Mouse (Mus musculus) embryo, embryonic 10.5 days (tissue): ENCODE data around the gene Tuba3a.

ENCODE experiments used
- DNase-seq: peaks from one replicate; pipeline ENCODE4 v3.0.0-alpha.2; 2015; ENCODE audit warnings: low spot score

Gene Tuba3a

GRCm38 (mm10) chr6:125266091-125266490, 19.8 kb downstream of the Tuba3a start:
- DNase-seq, result no peak

- DNase-seq, result no peak
Measured at GRCm38 (mm10) chr6:125265239-125265638, 20.6 kb downstream of the Tuba3a start.

GRCm38 (mm10) chr6:125264219-125264618, 21.6 kb downstream of the Tuba3a start:
- no peak for DNase-seq

DNA sequence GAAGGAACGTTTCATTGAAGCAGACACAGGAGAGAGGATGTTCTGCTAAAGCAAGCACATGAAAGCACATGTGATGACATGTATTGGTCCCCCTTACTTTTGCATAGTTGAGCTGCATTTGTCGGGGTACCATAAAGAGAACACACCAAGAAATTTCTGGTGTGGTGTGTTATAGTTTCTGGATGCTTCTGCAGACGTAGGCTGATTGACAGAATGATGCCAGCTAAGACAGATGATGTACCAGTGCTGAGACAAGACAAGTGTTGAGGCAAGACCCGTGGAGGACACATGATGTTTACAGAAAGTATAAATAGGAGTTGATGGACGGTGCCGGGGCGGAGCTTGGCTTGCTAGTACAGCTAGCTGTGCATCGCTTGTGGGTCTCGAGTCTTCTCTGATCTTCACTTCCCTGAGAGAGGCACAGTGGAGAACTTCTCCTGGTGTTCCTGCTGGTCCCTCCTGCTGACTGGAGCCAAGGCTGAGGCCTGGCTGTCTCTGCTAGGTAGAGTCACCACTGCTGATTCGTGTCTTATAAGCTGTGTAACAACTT, 25.8 kb downstream of the Tuba3a start:
- no peak for DNase-seq

DNA sequence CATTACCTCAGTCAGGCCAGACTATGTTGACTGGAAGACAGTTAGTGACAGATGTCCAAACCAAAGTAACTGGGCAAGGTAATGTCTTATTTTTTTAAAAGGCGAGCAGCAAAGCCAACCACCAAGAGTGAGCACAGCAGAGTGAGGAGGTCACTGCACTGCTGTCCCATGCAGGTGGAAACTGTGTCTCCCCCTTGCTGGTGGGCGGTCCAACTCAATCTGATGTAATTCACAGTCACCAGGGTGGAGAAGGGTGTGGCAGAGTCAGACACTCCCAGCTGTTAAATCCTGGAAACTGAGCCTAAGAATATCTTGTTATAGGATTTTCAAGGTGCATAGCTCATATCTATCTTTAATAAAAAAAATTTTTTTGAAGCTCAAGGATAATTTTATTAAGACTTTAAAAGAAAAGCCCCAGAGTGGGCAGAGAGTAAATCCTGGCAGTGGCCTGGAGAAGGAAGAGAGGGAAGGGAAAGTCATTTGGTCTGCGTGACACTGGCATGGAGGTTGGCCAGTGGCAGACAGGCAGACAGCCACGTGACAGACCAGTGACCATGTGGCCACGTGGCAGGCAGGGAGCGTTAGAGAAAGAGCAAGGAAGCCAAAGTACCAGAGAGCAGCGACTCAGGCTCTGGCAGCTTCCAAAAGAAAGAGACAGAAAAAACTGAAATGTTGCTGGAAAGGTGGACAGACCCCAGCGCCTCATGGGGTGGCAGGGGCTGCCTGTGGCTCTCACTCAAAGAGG, 29.4 kb downstream of the Tuba3a start:
- DNase-seq, result no peak

GRCm38 (mm10) chr6:125255516-125256044, 30.3 kb downstream of the Tuba3a start:
- DNase-seq, result no peak

- no peak for DNase-seq
Measured at GRCm38 (mm10) chr6:125253863-125254715, 31.8 kb downstream of the Tuba3a start.

GRCm38 (mm10) chr6:125252711-125253110, 33.1 kb downstream of the Tuba3a start:
- DNase-seq, result no peak

DNA sequence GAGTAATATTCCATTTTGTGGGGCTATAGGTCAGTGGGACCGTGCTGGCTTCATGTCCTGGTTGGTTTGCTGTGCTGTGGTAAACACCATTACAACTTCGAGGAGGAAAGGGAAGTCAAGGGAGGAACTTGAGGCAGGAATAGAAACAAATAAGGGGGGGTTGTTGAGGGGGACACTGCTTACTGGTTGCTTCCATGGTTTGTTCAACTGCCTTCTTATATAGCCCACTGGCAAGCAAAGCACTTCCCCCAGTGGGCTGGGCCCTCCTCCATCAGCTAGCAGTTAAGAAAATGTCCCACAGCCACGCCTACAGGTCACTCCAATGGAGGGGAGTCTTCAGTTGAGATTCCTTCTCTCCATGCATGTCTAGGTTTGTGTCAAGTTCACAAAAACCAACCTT, 33.6 kb downstream of the Tuba3a start:
- DNase-seq, result no peak

GRCm38 (mm10) chr6:125244551-125244950, 41.3 kb downstream of the Tuba3a start:
- DNase-seq, result no peak

GRCm38 (mm10) chr6:125241566-125241965, 44.3 kb downstream of the Tuba3a start:
- DNase-seq, result no peak

- DNase-seq, result no peak
Measured at GRCm38 (mm10) chr6:125240617-125241016, 45.2 kb downstream of the Tuba3a start.

- DNase-seq, result no peak
Measured at GRCm38 (mm10) chr6:125239547-125239946, 46.3 kb downstream of the Tuba3a start.

DNA sequence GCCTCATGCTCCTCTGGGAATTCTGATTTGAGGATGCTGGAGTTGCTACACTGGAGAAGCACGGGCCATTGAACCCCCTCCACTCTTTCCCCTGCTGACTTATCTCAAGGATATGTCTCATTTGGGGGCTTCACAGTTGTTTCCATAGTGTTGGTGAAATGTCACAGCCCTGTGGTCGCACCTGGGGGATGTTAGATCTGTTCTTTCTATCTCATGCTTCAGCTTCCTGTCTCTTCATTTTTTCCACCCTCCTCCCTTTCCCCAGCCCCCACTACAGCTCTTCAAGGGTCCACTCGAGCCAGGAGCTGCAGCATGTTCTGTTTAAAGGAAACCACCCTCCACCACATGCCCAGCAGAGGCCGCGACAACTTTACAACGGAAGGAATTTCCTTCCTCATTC, 47.4 kb downstream of the Tuba3a start:
- DNase-seq, result no peak

GRCm38 (mm10) chr6:125237421-125237820, 48.4 kb downstream of the Tuba3a start:
- no peak for DNase-seq

DNA sequence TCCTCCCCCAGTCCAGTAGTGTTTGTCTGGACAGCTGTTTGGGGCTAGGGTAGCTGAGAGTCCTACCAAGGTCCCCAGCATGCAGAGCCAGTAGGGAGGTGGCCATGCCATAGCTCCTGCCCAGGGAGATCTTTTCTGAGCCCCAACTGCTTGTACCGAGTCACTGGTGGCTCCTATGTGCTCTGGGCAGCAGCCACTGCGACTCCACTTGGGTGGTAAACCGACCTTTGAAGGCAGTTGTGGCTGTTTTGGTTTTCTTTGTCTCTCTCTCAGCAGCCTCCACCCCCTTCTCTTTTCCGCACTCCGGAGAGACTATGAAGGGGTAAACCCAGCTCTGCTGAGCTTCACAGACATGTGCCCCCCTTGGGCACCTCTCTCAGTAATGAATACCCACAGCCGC, 49.1 kb downstream of the Tuba3a start, which contains the start of gene Cd27:
Gene Cd27, minus strand, starts transcription at position 229 of the 400 bp plus-strand sequence.
- DNase-seq, result no peak

DNA sequence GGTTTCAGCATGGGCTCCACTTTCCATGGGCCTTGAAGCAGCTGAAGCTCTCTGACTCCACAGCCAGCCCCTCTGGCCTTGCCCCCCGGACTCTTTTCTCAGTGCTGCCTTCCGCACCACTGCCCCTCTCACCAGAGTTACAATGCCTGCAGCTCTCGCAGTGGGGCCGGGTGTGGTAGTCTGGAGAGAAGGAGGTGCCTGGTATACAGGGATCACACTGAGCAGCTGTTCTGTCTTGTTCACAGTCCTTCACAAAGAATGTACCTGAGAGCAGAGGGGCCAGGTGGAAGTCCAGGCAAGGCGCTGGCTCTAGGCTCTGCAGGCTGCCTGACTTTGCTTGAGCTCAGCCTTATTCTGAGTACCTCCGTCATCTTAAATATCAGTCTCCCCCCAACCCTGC, 49.5 kb downstream of the Tuba3a start:
- DNase-seq, result no peak

- no peak for DNase-seq
Measured at GRCm38 (mm10) chr6:125234520-125234828, 51.4 kb downstream of the Tuba3a start.

DNA sequence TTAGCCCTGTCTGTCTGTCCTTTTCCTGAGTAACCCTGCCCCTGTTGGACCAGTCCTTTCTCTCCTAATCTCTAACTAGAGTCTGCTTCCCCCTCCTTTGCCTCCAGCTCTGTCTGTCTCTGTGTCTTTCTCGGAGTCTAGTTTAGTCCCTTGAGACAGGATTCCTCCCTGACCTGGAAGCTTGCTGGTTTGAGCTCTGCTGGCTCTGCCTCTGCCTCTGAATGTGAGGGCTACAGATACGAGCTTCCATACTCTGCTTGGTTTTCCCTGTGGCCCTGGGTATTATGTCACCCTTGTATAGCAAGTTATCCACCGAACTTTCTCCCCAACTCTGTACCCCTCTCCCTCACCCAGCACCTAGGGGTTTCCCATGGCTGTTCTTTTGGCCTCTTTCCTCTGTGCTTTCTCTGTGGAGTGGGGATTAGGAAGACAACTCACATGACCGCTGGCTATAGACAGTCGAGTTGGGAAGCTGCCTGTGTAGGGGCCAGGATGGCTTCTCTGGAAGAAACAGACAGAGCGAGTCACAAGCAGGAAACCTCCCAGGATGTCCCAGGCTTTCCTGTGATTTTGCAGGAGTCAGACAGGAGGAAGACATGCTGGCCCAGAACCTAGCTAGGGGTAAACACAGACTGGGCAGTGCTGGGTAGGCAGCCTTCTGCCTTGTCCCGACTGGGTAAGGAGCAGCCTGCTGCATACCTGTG, 51.9 kb downstream of the Tuba3a start:
- no peak for DNase-seq

GRCm38 (mm10) chr6:125232516-125232915, 53.3 kb downstream of the Tuba3a start:
- DNase-seq, result no peak

DNA sequence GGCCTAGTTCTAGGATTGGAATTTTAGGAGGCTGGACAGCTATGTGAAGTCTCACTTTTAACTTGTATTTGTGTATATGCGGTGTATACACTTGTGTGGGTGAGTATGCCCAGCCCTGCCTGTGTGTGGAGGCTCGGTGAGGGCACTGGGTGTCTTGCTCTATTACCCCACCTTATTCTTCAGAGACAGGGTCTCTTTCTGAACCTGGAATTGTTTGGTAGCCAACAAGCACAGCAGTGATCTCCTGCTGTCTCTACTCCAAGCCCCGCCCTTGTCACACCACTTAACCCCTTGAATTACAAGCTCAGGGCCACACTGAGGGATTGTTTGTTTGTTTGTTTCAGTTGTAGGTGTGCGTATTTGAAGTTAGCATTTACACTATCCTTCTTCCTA, 53.8 kb downstream of the Tuba3a start:
- no peak for DNase-seq
